Mouse (Mus musculus): Measurements from ENCODE around the gene Ptpn13.

Ptpn13 gene

GRCm38 (mm10) chr5:103647320-103647719 is 222.3 kb downstream of the Ptpn13 start:
- no peak for DNase-seq (ENCODE audit: low spot score)
